Mouse (Mus musculus): ENCODE data around the gene Epb41l5.
A peak's percentile ranks its signal among the peaks of the same experiment; 100 is the strongest.

The Epb41l5 gene

GRCm38 (mm10) chr1:119533093-119533805, 115.6 kb downstream of the Epb41l5 start:
- DNase-seq: peak; percentile 32

GRCm38 (mm10) chr1:119532165-119532564, 116.6 kb downstream of the Epb41l5 start:
- no peak for DNase-seq

GRCm38 (mm10) chr1:119530941-119531340, 117.9 kb downstream of the Epb41l5 start:
- DNase-seq: no peak

GRCm38 (mm10) chr1:119525689-119526591, 122.9 kb downstream of the Epb41l5 start, which contains the start of gene Tmem185b:
Gene Tmem185b, plus strand, starts transcription at chr1:119526160.
- peak; percentile 95 for DNase-seq

- DNase-seq: peak; percentile 35
Observed at GRCm38 (mm10) chr1:119525004-119525444, 123.8 kb downstream of the Epb41l5 start.

GRCm38 (mm10) chr1:119523826-119524225, 125.0 kb downstream of the Epb41l5 start:
- no peak for DNase-seq

GRCm38 (mm10) chr1:119523369-119523768, 125.4 kb downstream of the Epb41l5 start:
- DNase-seq: no peak

- DNase-seq: no peak
Observed at GRCm38 (mm10) chr1:119522726-119523125, 126.1 kb downstream of the Epb41l5 start.

GRCm38 (mm10) chr1:119521681-119522080, 127.1 kb downstream of the Epb41l5 start:
- DNase-seq: no peak

- DNase-seq: no peak
Observed at GRCm38 (mm10) chr1:119521029-119521428, 127.8 kb downstream of the Epb41l5 start.

GRCm38 (mm10) chr1:119519286-119519685, 129.5 kb downstream of the Epb41l5 start:
- DNase-seq: no peak

- no peak for DNase-seq
Observed at GRCm38 (mm10) chr1:119518786-119519185, 130.0 kb downstream of the Epb41l5 start.

GRCm38 (mm10) chr1:119518060-119518459, 130.7 kb downstream of the Epb41l5 start:
- no peak for DNase-seq

GRCm38 (mm10) chr1:119510857-119511256, 137.9 kb downstream of the Epb41l5 start:
- DNase-seq: no peak

- no peak for DNase-seq
Observed at GRCm38 (mm10) chr1:119510409-119510808, 138.4 kb downstream of the Epb41l5 start.

- no peak for DNase-seq
Observed at GRCm38 (mm10) chr1:119509474-119509873, 139.3 kb downstream of the Epb41l5 start.

GRCm38 (mm10) chr1:119508548-119508947, 140.3 kb downstream of the Epb41l5 start:
- DNase-seq: no peak

GRCm38 (mm10) chr1:119505951-119506350, 142.8 kb downstream of the Epb41l5 start:
- no peak for DNase-seq

- DNase-seq: peak; percentile 99
Observed at GRCm38 (mm10) chr1:119504260-119505062, 144.3 kb downstream of the Epb41l5 start, which contains the start of gene Ralb. Gene Ralb, minus strand, starts transcription at chr1:119504794.

GRCm38 (mm10) chr1:119503808-119504207, 145.0 kb downstream of the Epb41l5 start:
- no peak for DNase-seq

GRCm38 (mm10) chr1:119503181-119503580, 145.6 kb downstream of the Epb41l5 start:
- DNase-seq: no peak

GRCm38 (mm10) chr1:119502729-119503128, 146.1 kb downstream of the Epb41l5 start:
- no peak for DNase-seq

GRCm38 (mm10) chr1:119501881-119502280, 146.9 kb downstream of the Epb41l5 start:
- DNase-seq: no peak

Measured in retina, postnatal 1 day (tissue).